Mouse (Mus musculus): Measurements from ENCODE around the gene Adcy4.

Adcy4 gene

DNA sequence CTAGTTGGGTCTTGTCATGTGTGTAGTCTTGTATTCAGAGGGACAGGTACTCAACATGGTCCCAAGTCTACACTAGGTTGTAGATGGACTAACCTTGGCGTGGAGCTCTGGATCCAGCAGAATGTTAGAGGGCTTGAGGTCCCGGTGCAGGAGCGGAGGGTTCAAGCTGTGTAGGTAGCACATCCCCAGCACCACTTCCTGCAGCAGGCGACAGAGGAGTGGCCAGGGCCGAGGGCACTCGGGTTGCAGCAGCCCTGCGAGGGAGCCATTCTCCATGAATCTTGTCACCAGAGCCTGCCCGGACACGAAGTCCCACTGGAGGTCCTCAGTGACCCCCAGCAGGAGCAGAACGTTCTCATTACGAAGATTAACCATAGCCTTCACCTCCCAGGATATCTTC lies 3.8 kb upstream of the Adcy4 start:
- DNase-seq, result no peak

DNA sequence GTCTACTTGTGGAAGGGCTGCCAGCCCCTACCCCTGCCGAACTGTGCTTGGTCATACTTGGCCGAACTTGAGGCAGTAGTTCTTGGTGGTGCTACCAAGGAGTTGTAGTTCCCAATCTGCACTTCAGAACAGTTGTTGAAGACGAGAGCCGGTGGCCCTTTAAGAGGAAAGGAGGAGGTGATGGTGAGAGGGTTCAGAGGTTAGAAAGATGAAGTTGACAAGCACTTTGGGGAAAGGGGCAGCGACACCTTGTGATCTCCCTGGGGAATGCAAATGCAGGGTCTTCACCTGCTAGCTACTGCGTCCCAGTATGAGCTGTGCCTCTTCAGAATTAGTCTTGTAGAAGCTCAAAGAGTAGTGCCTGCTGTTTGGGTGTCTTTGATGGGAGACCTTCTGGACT lies 1.3 kb upstream of the Adcy4 start:
- peak in 1 of 2 experiments; percentile 13 for DNase-seq

DNA sequence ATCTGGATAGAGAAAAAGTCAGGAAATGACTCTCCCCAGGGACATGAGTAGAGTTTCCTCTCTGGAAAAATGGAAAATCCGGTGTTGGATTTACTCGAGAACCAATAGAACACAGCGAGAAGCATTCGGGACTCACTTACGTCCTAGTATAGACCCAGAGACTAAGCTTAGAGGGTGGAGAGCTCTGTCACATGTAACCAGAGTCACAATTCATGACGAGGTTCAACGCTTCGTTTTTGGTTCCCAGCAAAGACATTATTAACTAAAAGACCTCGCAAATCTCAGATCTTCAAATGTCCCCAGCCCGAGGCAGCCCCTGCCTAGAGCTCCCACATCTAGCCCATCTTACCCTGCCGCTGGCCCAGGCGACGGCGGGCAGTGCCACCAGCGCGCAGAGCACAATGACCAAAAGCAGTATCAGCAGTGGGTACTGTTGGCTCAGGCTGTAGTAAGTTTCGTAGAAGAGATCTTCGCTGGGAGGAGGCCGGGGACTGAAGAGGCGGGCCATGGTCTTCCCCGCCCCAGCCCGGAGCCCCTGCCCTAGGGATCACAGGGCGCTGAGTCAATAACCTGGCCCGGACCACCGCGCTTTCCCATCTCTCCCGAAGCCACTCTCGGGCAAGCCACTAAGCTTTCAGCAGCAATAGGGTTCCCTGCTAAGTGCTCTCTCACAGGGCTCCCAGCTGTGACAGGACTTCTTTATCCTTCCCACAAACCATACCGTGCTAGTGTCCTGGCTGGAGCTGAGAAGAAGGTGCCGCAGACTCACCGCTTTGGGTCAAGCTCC lies 531 bp downstream of the Adcy4 start:
- peak in 1 of 2 experiments; percentile 13 for DNase-seq

DNA sequence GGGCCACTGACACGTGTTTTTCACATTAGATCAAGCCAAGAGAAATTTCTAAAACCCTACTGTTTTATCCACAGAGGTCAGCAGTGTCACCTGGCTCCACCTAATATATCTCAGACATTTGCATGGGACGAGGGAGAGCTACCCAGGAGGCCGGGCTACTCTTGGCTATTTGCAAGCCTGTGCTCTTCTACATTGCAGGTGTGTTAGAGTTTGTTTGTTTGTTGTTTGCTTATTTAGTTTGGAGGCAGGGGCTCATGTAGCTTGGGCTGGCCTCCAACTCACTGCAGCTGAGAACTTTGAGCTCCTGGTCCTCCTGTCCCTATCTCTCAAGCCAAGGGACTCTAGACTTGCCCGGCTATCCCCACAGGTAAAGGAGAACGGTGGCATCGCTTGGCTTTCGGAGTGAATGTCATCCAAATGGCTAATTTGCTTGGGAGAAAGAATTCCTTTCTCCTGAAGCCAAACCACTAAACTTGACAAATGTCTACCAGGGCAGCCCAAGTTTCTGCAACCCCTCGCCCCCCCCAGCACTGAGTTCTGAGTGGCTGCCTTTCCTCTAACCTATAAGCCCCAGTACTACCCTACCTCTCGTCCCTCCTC lies 1.4 kb downstream of the Adcy4 start:
- peak in 1 of 2 experiments; percentile 6 for DNase-seq

- peak; percentile 80 to 86 for DNase-seq
Measured at GRCm38 (mm10) chr14:55781310-55781709, 2.6 kb downstream of the Adcy4 start.

DNA sequence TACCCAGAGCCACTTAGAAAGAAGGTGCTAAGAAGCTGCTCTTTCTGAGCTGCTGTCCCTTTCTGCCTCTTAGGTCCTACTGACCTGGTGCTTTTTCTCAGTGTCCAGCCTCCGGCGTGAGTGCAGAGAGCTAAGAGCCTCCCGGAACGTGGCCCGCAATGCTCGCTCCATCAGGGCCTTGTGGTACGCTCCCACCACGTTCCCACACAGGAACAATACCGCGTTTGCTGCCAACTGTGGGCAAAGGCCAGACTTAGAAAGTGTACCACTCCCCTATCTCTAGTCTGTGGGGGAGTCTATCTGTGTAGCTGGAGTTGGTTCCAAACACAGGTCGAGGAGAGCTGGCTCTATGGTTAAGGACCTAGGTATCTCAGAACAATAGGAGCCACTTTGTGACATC lies 3.2 kb downstream of the Adcy4 start:
- DNase-seq, result no peak

DNA sequence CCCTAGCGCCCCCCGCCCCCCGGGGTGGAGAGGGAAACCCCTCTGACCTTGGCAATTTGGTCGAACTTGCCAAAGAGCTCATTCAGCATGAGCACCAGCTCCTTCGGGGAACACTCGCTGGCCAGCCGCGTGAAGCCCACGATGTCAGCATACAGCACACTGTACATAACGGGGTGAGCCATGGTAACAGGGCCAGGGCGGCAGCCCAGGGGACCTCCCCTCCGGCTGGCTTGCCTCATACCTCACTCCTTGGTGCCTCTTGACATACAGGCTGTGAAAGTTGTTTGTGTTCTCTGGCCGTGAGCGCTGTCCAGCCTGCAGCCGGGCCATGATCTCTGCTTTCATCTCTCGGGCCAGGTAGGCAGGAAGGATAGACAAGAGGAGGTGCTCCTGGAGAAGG lies 4.2 kb downstream of the Adcy4 start:
- DNase-seq, result peak in 1 of 2 experiments; percentile 2

DNA sequence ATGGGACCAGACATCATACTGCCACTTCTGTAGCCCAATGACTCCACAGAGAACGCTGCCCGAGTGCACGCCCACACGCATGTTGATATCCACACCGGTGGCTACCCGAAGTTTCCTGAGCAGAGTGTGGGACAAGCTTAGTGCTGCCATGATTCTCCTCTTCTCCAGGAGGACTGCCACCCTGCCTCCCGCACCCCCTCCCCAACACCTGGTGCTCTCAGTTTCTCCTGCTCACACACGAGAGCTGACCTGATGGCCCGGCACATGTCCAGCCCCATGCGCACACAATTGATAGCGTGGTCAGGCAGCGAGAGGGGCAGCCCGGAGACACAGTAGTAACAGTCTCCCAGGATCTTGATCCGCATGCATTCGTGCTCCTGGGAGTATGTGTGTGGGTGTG lies 5.2 kb downstream of the Adcy4 start:
- DNase-seq, result peak in 1 of 2 experiments; percentile 2

GRCm38 (mm10) chr14:55777806-55778205 lies 6.1 kb downstream of the Adcy4 start:
- peak in 1 of 2 experiments; percentile 2 for DNase-seq

DNA sequence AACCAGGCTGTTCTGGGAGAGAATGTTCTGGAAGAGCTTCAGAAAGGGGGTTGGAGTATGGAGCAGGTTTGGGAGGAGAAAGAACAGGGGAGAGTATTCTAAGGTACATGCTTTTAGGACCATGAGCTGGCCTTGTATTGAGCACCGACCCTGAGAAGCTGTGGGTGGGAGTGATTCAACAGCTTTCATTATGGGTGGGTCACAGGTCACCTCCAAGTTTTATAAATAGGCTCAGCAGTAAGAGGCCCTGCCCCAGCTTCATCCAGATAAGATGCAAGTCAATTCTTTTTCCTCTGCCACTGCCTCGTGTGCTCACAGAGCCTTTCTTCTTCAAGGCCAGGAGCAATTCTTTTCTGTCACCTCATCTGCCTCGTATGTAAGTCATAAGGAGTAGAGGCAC lies 6.7 kb downstream of the Adcy4 start:
- no peak for DNase-seq

- DNase-seq, result no peak
Measured at GRCm38 (mm10) chr14:55776711-55777110, 7.2 kb downstream of the Adcy4 start.

GRCm38 (mm10) chr14:55769087-55769703 lies 14.7 kb downstream of the Adcy4 start:
- no peak for DNase-seq

DNA sequence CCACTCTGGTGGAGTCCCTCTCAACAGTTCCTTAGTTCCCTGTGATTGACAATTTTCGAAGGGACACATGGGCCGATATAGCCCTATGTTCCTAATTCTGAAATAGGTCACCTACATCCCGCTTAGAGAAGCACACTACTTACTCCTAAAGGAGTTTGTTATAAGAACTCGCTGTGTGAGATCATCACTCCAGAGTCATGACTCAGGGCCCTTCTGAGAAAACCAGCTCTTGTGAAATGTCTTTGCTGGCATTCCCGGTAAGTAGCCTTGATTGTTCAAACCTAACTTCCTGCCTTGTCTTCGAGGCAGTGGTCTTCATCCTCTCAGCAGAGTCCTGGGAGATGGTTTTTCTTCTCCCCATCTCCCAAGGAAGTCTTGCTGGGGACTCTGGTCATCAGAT lies 15.3 kb downstream of the Adcy4 start:
- no peak for DNase-seq

- peak; percentile 80 to 83 for DNase-seq
Measured at GRCm38 (mm10) chr14:55767519-55768414, 16.1 kb downstream of the Adcy4 start.

DNA sequence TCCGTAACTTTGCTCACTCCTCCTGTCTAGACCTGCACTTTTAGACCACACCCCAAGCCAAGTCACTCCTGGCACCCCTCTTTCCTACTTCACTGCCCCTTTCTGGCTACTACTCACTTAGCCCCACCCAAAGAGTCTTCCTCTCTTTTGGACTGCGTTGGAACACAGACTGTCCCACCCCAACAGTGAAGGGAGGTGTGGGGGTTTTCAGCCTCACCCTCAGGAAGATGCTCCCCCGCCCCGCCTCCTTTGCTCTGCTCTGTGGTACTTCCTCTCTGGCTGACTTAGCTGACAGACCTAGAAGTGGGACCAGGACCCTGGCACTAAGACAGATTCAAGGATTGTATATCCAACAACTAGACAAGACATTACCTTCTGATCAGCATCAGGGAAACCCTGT lies 18.2 kb downstream of the Adcy4 start, which contains the start of gene Ltb4r1:
TSS of gene Ltb4r1 (plus strand) at position 267 of the 400 bp plus-strand sequence.
- DNase-seq, result no peak

DNA sequence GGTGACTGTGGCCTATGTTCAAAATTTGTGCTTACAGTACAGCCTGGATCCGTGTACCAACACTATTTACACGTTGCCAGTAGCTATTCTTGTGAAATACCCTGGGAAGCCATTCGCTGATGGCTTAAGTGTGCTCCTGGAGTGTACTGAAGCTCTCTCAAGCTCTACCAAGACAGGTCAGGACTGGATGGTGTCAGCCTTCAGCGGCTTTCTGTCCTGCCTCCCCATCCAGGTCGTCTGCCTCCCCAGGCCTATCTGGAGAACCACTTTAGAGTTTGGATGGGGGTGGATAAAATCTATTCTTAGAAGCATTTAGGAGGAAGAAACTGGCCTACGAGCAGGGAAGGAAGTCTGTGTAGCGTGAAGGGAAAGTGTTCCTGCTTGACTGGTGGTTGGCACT lies 20.7 kb downstream of the Adcy4 start:
- DNase-seq, result no peak

- DNase-seq, result peak; percentile 75
Measured at GRCm38 (mm10) chr14:55762001-55762821, 21.7 kb downstream of the Adcy4 start.

GRCm38 (mm10) chr14:55761163-55761562 lies 22.7 kb downstream of the Adcy4 start, which contains the start of gene Ltb4r2:
Gene Ltb4r2 (plus strand): TSS chr14:55761428.
- no peak for DNase-seq

DNA sequence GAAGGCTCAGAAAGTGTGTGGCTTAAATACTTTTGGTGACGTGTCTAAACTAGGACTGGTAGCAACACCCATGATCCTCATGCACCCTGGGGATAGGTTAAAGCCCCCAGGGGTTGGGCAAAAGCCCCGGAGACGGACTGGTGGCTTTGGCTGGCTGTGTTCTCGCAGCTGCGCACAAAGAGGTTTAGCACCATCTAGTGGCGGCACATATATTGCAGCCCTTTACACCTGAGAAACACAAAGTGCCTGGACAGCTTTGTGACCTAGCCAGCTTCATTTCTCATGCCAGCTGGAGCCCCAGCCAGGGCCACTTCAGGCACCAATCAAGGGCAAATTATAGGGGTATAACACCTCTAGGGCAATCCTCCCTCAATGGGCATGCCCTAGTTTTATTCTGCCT lies 23.7 kb downstream of the Adcy4 start:
- peak; percentile 91 to 95 for DNase-seq

- peak; percentile 66 to 76 for DNase-seq
Measured at GRCm38 (mm10) chr14:55758363-55758784, 25.5 kb downstream of the Adcy4 start, which contains the start of gene Cideb. Gene Cideb (minus strand): TSS chr14:55758458.

- DNase-seq, result no peak
Measured at GRCm38 (mm10) chr14:55757566-55757965, 26.3 kb downstream of the Adcy4 start.

Data from cerebellum, postnatal 10 days (tissue).